Mouse (Mus musculus) stomach, embryonic 14.5 days (tissue): Measurements from ENCODE around the gene Clic5. TPM values are rescaled to one million over a fixed set of nuclear protein-coding genes. Genes with fewer than 3 reads are reported as not detected.
"Not testable (repeated sequence)": the region's sequence is repeated elsewhere in the genome, so short reads cannot be mapped to it uniquely, and the experiment has no call there.

ENCODE experiments used
- ATAC-seq: fragments of 200-750 bp; cut with Nextera tagmentation; 2 replicates; pipeline ENCODE4 v1.8.0; 2017; ENCODE audit warnings: low read depth, moderate TSS enrichment; ENCODE audit not compliant: insufficient number of reproducible peaks, insufficient read depth, low FRiP score
- H3K27ac ChIP-seq: fragments of 300-500 bp; sonication (generic); 2 replicates; pipeline ENCODE4 v1.5.1; 2014; ENCODE audit warnings: mild to moderate bottlenecking, low read length, moderate library complexity, mixed read lengths
- H3K27me3 ChIP-seq: fragments of 300-500 bp; sonication (generic); 2 replicates; pipeline ENCODE4 v1.6.1; 2014; ENCODE audit warnings: low read length, control low read depth, mixed read lengths; ENCODE audit not compliant: control insufficient read depth, insufficient read depth
- H3K36me3 ChIP-seq: fragments of 300-500 bp; sonication (generic); 2 replicates; pipeline ENCODE4 v1.6.1; 2014; ENCODE audit warnings: mild to moderate bottlenecking, control low read depth, low read length, moderate library complexity, mixed read lengths; ENCODE audit not compliant: control insufficient read depth, insufficient read depth
- H3K4me1 ChIP-seq: fragments of 300-500 bp; sonication (generic); 2 replicates; pipeline ENCODE4 v1.6.1; 2014; ENCODE audit warnings: low read length, control low read depth, mixed read lengths; ENCODE audit not compliant: control insufficient read depth, insufficient read depth
- H3K4me2 ChIP-seq: fragments of 300-500 bp; sonication (generic); replicated peaks from 2 replicates; pipeline ENCODE4 v1.6.1; 2014; ENCODE audit warnings: low read depth, low read length, control low read depth
- H3K4me3 ChIP-seq: fragments of 300-500 bp; sonication (generic); 2 replicates; pipeline ENCODE4 v1.5.1; 2014; ENCODE audit warnings: low read depth, low read length, control low read depth
- H3K9ac ChIP-seq: fragments of 300-500 bp; sonication (generic); replicated peaks from 2 replicates; pipeline ENCODE4 v1.6.1; 2014; ENCODE audit warnings: low read depth, mild to moderate bottlenecking, control low read depth, low read length, moderate library complexity, mixed read lengths
- H3K9me3 ChIP-seq: fragments of 300-500 bp; sonication (generic); 2 replicates; pipeline ENCODE4 v1.6.1; 2016; ENCODE audit warnings: low read depth, low read length, control low read depth; ENCODE audit not compliant: control insufficient read depth
- WGBS: fragments of 180-500 bp; shearing (Covaris S2); extraction: QIAGEN DNeasy Blood & Tissue Kit; methylation state at CpG from one replicate; pipeline ENCODE4 v1.1.7; 2014; 5-methylcytosine and 5-hydroxymethylcytosine counted together
- polyA plus RNA-seq: library from polyadenylated mRNA; unstranded; fragments of >200 nt; fragmentation: Nextera tagmentation; extraction: Ambion mirVana; gene quantifications from 2 replicates; pipeline ENCODE4 v1.2.1, GENCODE M21; 2014

Clic5 gene
- polyA plus RNA-seq, 1 experiment from 2014 or later: 0.59 TPM

DNA sequence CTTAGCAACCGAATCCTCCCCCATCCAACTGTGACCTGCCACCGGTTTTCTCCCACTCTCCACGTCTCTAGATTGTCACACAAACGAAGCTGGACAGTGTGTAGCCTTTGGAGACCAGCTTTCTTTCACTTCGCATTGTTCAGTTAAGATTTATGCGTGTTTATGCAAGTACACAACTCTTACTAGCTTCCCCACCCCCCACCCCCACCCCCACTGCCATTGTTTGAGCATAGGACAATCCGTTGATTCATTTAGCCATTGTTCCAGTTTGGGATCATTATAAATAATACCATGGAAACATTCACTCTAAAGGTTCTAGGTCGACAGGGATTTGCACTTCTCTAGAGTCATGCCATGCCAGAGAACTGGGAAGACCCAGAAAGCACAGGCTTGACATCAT, 7.0 kb upstream of the Clic5 start:
- H3K4me1 ChIP-seq: no peaks in the 10 kb centered on the region
- 70% methylated on average over 8 of the region's 8 CpGs for WGBS
- ATAC-seq: no peak
- no peaks in the 10 kb centered on the region for H3K9me3 ChIP-seq
- no peak overlapping the region for H3K9ac ChIP-seq
- no peak overlapping the region for H3K4me3 ChIP-seq
- H3K27ac ChIP-seq: no peak overlapping the region
- no peaks in the 10 kb centered on the region for H3K36me3 ChIP-seq
- no peaks in the 10 kb centered on the region for H3K27me3 ChIP-seq
- no peak overlapping the region for H3K4me2 ChIP-seq

DNA sequence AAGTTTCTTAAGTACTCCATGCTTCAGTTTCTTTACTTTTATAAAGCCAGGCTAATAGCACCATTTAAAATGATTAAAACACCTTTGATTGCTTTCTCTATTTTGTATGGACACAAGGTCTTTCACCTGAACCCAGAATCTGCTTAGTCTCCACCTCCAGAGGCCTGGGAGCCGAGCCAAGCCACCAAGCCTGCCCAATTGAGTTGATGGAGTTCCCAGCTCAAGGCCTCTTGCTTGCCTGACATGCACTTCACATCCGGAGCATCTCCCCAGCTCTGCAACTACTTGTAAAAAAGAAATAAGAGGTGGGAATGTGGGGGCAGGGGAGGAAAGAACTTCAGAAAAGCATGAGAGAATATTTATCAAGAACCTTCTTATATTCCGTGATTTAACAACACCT, 1.5 kb upstream of the Clic5 start:
- Histone ChIP-seq H3K4me1 (no peaks in the 10 kb centered on the region), H3K36me3 (no peaks in the 10 kb centered on the region), H3K9ac (no peak overlapping the region), H3K4me2 (no peak overlapping the region), H3K27me3 (0 out of 2 replicates have a peak, but pooled peaks cover 6% of the 10 kb centered on the region), H3K4me3 (no peak overlapping the region), H3K27ac (no peak overlapping the region), H3K9me3 (no peaks in the 10 kb centered on the region)
- WGBS: 76% methylated on average over 3 of the region's 3 CpGs
- no peak for ATAC-seq

DNA sequence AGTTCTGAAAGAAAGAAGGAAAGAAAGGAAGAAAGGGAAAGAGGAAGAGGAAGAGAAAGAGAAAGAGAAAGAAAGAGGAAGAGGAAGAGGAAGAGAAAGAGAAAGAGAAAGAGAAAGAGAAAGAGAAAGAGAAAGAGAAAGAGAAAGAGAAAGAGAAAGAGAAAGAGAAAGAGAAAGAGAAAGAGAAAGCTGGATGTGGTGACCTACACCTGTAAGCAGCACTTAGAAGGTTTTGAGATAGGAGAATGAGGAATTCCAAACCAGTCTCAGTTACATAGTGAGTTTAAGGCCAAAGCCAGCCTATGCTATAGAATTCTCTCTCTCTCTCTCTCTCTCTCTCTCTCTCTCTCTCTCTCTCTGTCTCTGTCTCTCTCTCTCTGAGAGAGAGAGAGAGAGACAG, 847 bp upstream of the Clic5 start:
- H3K27ac ChIP-seq, H3K36me3 ChIP-seq, H3K4me1 ChIP-seq, H3K9ac ChIP-seq, H3K27me3 ChIP-seq, ATAC-seq, H3K9me3 ChIP-seq, H3K4me3 ChIP-seq, H3K4me2 ChIP-seq: not testable (repeated sequence)

DNA sequence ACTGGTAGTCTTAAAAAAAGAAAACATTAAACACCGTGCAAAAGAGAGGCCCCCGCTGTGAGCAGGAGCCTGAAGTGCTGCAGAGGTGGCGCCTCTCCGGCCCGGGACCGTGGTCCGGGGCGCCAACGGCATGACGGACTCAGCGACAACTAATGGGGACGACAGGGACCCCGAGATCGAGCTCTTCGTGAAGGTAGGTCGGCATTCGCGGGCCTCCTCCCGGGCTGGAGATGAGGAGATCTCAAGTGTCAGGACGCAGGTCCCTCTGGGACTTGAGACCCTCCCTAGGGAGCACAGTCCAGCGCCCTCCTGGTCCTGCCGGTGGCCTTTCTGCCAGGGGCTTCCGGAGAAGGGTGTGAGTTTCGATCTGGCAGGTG, 373 bp downstream of the Clic5 start:
- H3K27me3 ChIP-seq: 0 out of 2 replicates have a peak, but pooled peaks cover 6% of the 10 kb centered on the region
- H3K4me1 ChIP-seq: no peaks in the 10 kb centered on the region
- H3K36me3 ChIP-seq: no peaks in the 10 kb centered on the region
- H3K9me3 ChIP-seq: no peaks in the 10 kb centered on the region
- H3K27ac ChIP-seq: no peak overlapping the region
- H3K9ac ChIP-seq: 0 out of 2 replicates have a peak overlapping the region, but pooled peaks have one; percentile 14
- H3K4me3 ChIP-seq: peak overlapping the region; percentile 42
- H3K4me2 ChIP-seq: peak overlapping the region; percentile 88
- no peak for ATAC-seq
- WGBS: 0% methylated on average over 24 of the region's 24 CpGs

DNA sequence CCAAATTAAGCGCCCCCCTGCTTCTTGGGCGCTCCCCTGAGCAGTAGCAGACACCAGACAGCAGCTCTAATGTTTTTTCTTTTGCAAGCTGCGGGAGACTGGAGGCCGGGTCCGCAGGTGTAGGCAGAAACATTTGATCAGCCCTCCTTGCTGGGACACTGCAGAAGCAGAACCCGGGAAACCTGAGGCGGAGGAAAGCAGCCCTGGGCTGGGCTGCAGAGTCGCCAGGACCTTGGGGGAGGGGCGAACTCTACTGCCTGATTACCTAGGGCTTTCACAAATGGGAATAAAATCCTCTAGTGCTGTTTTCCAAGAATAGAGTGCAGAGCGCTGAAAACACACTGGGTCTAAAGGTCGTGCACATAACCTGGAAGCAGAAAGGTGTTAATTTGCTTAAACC, 1.3 kb downstream of the Clic5 start:
- H3K4me2 ChIP-seq: peak overlapping the region; percentile 88

DNA sequence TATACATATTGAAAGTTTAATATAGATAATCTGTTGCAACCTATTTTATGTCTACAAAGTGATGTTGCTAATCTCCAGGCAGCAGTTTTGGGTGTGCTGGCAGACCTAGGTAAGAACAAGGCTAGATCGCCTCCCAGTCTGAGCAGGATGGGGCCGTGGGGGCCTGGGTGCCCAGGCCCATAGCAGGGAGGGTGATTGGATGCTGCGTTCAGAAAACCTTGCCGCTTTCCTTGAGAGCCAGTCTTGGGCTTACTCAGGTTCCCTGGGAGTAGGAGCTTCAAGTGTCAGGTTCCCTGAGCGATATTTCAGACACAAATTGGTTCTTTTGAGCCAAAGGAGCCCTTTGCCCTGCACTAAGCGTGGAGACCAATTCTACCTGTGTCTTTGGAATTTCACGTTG, 1.9 kb downstream of the Clic5 start:
- Histone ChIP-seq H3K9me3 (no peaks in the 10 kb centered on the region), H3K4me1 (no peaks in the 10 kb centered on the region), H3K4me3 (no peak overlapping the region), H3K9ac (no peak overlapping the region), H3K27me3 (0 out of 2 replicates have a peak, but pooled peaks cover 6% of the 10 kb centered on the region), H3K4me2 (no peak overlapping the region), H3K27ac (no peak overlapping the region), H3K36me3 (no peaks in the 10 kb centered on the region)
- no peak for ATAC-seq
- WGBS: 56% methylated on average over 7 of the region's 7 CpGs

More for the DNA sequence above, 1.3 kb downstream of the Clic5 start:
- peak; percentile 46; the same call in 1 of the 2 replicates for ATAC-seq
- H3K9me3 ChIP-seq: no peaks in the 10 kb centered on the region
- 3% methylated on average over 11 of the region's 11 CpGs for WGBS
- 0 out of 2 replicates have a peak, but pooled peaks cover 6% of the 10 kb centered on the region for H3K27me3 ChIP-seq
- no peaks in the 10 kb centered on the region for H3K4me1 ChIP-seq
- no peak overlapping the region for H3K9ac ChIP-seq
- peak overlapping the region; percentile 16; the same call in 1 of the 2 replicates for H3K4me3 ChIP-seq
- no peaks in the 10 kb centered on the region for H3K36me3 ChIP-seq
- no peak overlapping the region for H3K27ac ChIP-seq

DNA sequence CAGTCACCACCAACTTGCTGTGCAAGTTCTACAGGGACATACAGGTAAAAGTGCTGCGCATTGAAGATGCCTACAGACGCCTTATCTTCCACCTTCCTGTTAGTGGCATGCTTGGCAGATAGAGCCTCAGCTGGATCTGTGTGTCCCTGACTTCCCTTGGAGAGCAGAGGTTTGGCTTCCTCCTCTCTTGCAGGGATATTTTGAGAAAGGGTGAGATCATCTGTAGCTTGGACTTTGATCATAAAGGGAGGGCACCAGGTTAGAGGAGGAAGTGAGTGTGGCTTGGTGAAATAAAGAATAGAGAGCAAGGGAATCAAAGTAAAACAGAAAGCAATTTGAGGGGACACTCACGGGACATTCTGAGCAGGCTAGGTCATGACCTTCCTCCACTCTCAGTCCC, 4.6 kb downstream of the Clic5 start:
- no peaks in the 10 kb centered on the region for H3K36me3 ChIP-seq
- no peak overlapping the region for H3K4me2 ChIP-seq
- WGBS: 68% methylated on average over 3 of the region's 3 CpGs
- H3K27ac ChIP-seq: no peak overlapping the region
- no peak for ATAC-seq
- no peaks in the 10 kb centered on the region for H3K9me3 ChIP-seq
- H3K4me1 ChIP-seq: no peaks in the 10 kb centered on the region
- H3K9ac ChIP-seq: no peak overlapping the region
- no peak overlapping the region for H3K4me3 ChIP-seq
- 0 out of 2 replicates have a peak, but pooled peaks cover 6% of the 10 kb centered on the region for H3K27me3 ChIP-seq

DNA sequence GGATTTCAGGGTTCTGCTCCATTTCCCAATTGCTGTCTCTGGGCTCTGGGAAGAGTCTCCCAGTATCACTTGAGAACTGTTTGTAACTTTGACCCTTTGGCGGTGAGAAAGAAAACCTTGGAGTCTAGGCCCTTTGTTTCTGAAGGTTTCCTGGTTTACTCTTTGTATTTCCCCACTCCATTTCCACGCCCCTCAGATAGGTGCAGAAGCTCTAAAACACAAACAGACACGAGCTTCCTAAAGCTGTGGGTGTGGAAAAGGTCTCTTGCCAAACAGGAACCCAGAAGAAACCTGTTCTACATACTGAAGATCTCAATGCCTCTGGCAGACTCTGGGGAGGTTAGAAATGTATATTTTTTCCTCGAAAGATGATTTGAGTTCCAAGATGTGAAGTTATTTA, 10.8 kb downstream of the Clic5 start:
- Histone ChIP-seq H3K4me3 (no peak overlapping the region), H3K36me3 (no peaks in the 10 kb centered on the region), H3K9ac (no peak overlapping the region), H3K9me3 (no peaks in the 10 kb centered on the region), H3K27me3 (no peaks in the 10 kb centered on the region), H3K4me1 (no peaks in the 10 kb centered on the region), H3K4me2 (no peak overlapping the region), H3K27ac (no peak overlapping the region)
- ATAC-seq: no peak
- 63% methylated on average over 4 of the region's 4 CpGs for WGBS

DNA sequence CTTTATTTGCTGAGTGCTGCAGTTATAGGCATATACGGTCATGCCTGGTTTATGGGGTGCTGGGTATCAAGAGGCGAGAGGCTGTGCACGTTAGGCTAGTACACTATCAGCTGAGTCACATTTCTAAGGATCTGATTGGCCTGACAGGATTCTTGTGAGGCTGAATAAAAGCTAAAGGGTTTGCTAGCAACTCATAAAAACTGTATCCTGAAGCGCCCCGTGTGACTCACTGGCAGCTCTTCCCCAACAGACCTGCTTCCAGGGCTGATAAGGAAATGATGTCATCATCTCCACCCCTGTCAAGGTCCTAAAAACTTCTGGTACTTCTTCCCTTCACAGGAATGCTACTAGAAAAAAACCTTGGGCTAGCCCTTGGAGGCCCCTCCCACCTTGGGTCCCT, 14.6 kb downstream of the Clic5 start:
- 76% methylated on average over 5 of the region's 5 CpGs for WGBS
- H3K4me3 ChIP-seq: no peak overlapping the region
- H3K27ac ChIP-seq: no peak overlapping the region
- no peaks in the 10 kb centered on the region for H3K27me3 ChIP-seq
- no peak overlapping the region for H3K4me2 ChIP-seq
- H3K9ac ChIP-seq: no peak overlapping the region
- H3K4me1 ChIP-seq: no peaks in the 10 kb centered on the region
- H3K9me3 ChIP-seq: no peaks in the 10 kb centered on the region
- H3K36me3 ChIP-seq: no peaks in the 10 kb centered on the region
- no peak for ATAC-seq
